Mouse (Mus musculus) olfactory bulb, adult 2 months (tissue): Measurements from ENCODE around the gene Selenow.

ENCODE experiments used
- CTCF ChIP-seq: fragments of 200-500 bp; IDR thresholded peaks from 2 replicates; pipeline ENCODE4 v1.5.1; 2012; ENCODE audit warnings: low read depth, mild to moderate bottlenecking, low read length, moderate library complexity; ENCODE audit not compliant: insufficient read depth
- POLR2A ChIP-seq: fragments of 200-500 bp; IDR thresholded peaks from 2 replicates; pipeline ENCODE4 v1.6.1; 2012; ENCODE audit warnings: mild to moderate bottlenecking, low read depth, low read length, moderate library complexity; ENCODE audit not compliant: insufficient read depth

GRCm38 (mm10) chr7:15907971-15908590, 14.1 kb downstream of the Selenow start:
- TF ChIP-seq POLR2A (no peak), CTCF (no peak)
